Mouse (Mus musculus): ENCODE measurements at regions not wholly inside any gene's neighbourhood (a gene's known extent, or its start where the extent isn't known, plus 50 kb on each side); places are given as distances from the start of the nearest gene placed in this dataset.
A peak's percentile ranks its signal among the peaks of the same experiment; 100 is the strongest.
"Not testable (repeated sequence)": the region's sequence is repeated elsewhere in the genome, so short reads cannot be mapped to it uniquely, and the experiment has no call there.

- no peak overlapping the region for H3K9ac ChIP-seq
- H3K27me3 ChIP-seq = no peaks in the 10 kb centered on the region
- H3K36me3 ChIP-seq = no peaks in the 10 kb centered on the region
- no peak overlapping the region for H3K4me2 ChIP-seq
- H3K4me1 ChIP-seq (replicated peaks) = 0 out of 2 replicates have a peak, but pooled peaks cover 3% of the 10 kb centered on the region
- ATAC-seq (ENCODE audit: low FRiP score, low read depth) = no peak
- H3K27ac ChIP-seq (replicated peaks) = no peak overlapping the region
- no peak overlapping the region for H3K4me3 ChIP-seq
- WGBS = 91% methylated on average over 6 of the region's 6 CpGs
- no peaks in the 10 kb centered on the region for H3K9me3 ChIP-seq
Observed at GRCm38 (mm10) chr4:110093040-110093820, 115.4 kb downstream of the Dmrta2 start.

- H3K27me3 ChIP-seq = no peaks in the 10 kb centered on the region
- H3K36me3 ChIP-seq = no peaks in the 10 kb centered on the region
- 0 out of 2 replicates have a peak, but pooled peaks cover 3% of the 10 kb centered on the region for H3K4me1 ChIP-seq (replicated peaks)
- no peaks in the 10 kb centered on the region for H3K9me3 ChIP-seq
- ATAC-seq (ENCODE audit: low FRiP score, low read depth) = no peak
- H3K4me3 ChIP-seq = no peak overlapping the region
- H3K4me2 ChIP-seq = no peak overlapping the region
- H3K27ac ChIP-seq (replicated peaks) = no peak overlapping the region
- H3K9ac ChIP-seq = no peak overlapping the region
- 88% methylated on average over 1 of the region's 1 CpGs for WGBS
Observed at GRCm38 (mm10) chr4:110094541-110094940, 116.7 kb downstream of the Dmrta2 start.

DNA sequence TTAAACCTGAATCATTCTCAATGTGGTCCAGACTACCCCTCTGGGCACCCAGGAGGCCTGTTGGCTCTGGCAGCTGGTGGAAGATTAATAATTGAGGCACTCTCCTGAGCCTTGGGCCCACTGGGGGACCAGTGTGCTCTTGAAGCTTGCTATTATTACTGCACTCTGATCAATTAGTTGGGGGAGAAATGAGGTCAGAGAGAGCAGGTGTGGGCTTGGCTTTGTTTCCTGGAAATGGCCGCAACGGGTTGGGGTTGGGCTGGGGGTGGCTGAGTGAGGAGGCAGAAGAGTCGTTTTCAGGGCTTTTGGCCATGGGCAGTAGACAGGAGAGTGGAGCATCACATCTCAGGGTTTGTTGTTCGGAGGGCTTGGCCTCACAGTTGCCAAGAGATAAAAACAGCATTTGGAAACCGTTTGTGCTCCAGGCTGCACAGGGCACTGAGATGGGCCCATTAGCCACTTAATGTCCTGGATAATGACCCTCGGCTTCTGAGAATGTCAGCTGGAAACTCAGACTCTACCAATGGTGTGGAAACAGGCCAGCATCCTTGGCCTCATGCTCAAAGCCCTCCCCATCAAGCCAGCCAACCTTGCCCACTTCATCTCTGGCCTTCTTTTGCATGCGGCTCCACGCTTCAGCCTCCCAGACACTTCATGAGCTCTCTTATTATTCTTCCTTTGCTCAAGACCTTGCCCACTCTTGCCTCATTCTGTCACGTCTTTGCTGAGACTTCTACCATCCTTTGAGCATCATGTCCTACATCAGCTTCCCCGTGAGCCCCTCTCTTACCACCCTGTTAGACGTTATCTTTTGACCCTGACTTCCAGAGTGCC, 118.1 kb downstream of the Dmrta2 start:
- 63% methylated on average over 11 of the region's 11 CpGs for WGBS
- Histone ChIP-seq H3K36me3 (no peaks in the 10 kb centered on the region), H3K27ac (replicated peaks) (no peak overlapping the region), H3K9me3 (no peaks in the 10 kb centered on the region), H3K27me3 (no peaks in the 10 kb centered on the region), H3K4me2 (no peak overlapping the region), H3K4me1 (replicated peaks) (0 out of 2 replicates have a peak, but pooled peaks cover 3% of the 10 kb centered on the region), H3K9ac (no peak overlapping the region), H3K4me3 (no peak overlapping the region)
- peak; percentile 75 for ATAC-seq (ENCODE audit: low FRiP score, low read depth)

GRCm38 (mm10) chr4:110104119-110104518, 126.3 kb downstream of the Dmrta2 start:
- H3K9me3 ChIP-seq; H3K4me1 ChIP-seq (replicated peaks); H3K4me2 ChIP-seq; ATAC-seq (ENCODE audit: low FRiP score, low read depth); H3K36me3 ChIP-seq; H3K4me3 ChIP-seq; H3K27ac ChIP-seq (replicated peaks); H3K9ac ChIP-seq; H3K27me3 ChIP-seq: not testable (repeated sequence)
- 96% methylated on average over 7 of the region's 7 CpGs for WGBS

- no peaks in the 10 kb centered on the region for H3K9me3 ChIP-seq
- H3K9ac ChIP-seq = no peak overlapping the region
- no peaks in the 10 kb centered on the region for H3K27me3 ChIP-seq
- H3K4me3 ChIP-seq = no peak overlapping the region
- ATAC-seq (ENCODE audit: low FRiP score, low read depth) = no peak
- H3K27ac ChIP-seq (replicated peaks) = peak overlapping the region; percentile 49; the same call in 1 of the 2 replicates
- 74% methylated on average over 7 of the region's 7 CpGs for WGBS
- no peaks in the 10 kb centered on the region for H3K4me1 ChIP-seq (replicated peaks)
- H3K36me3 ChIP-seq = no peaks in the 10 kb centered on the region
- no peak overlapping the region for H3K4me2 ChIP-seq
Observed at GRCm38 (mm10) chr4:110106620-110107243, 128.9 kb downstream of the Dmrta2 start.

- Histone ChIP-seq H3K9ac (no peak overlapping the region), H3K36me3 (no peaks in the 10 kb centered on the region), H3K27ac (replicated peaks) (peak overlapping the region; percentile 80; the same call in 1 of the 2 replicates), H3K9me3 (no peaks in the 10 kb centered on the region), H3K27me3 (no peaks in the 10 kb centered on the region), H3K4me1 (replicated peaks) (peaks cover 18% of the 10 kb centered on the region), H3K4me3 (no peak overlapping the region), H3K4me2 (no peak overlapping the region)
- 42% methylated on average over 9 of the region's 9 CpGs for WGBS
- no peak for ATAC-seq (ENCODE audit: low FRiP score, low read depth)
Observed at GRCm38 (mm10) chr4:110119438-110119837, 141.6 kb downstream of the Dmrta2 start.

- Histone ChIP-seq H3K4me1 (replicated peaks) (peaks cover 18% of the 10 kb centered on the region), H3K9me3 (no peaks in the 10 kb centered on the region), H3K27ac (replicated peaks) (peak overlapping the region; percentile 80), H3K4me2 (no peak overlapping the region), H3K27me3 (no peaks in the 10 kb centered on the region), H3K9ac (no peak overlapping the region), H3K36me3 (no peaks in the 10 kb centered on the region), H3K4me3 (no peak overlapping the region)
- ATAC-seq (ENCODE audit: low FRiP score, low read depth) = no peak
- WGBS = 44% methylated on average over 3 of the region's 3 CpGs
Observed at GRCm38 (mm10) chr4:110119874-110120273, 142.0 kb downstream of the Dmrta2 start.

DNA sequence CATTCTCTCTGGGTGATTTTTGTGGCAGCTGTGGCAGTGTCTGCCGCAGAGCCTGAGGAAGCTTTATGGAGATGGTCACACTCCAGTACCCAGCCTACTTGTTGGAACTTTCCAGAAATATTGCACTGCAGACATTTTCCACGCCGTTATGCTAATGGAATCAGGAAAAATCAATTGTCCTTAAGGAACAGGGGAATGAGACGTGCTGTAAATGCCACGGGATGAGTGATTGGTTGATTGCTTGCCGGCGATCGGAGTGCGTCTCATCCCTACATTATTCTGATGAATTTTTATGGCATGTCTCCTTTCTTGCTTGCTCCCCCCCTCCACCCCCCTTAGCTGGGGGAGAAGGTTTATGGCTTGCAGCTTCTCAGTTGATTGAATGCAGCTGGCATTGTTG, 142.9 kb downstream of the Dmrta2 start:
- Histone ChIP-seq H3K27ac (replicated peaks) (peak overlapping the region; percentile 80), H3K4me3 (no peak overlapping the region), H3K9me3 (no peaks in the 10 kb centered on the region), H3K36me3 (no peaks in the 10 kb centered on the region), H3K4me1 (replicated peaks) (peaks cover 18% of the 10 kb centered on the region), H3K9ac (no peak overlapping the region), H3K27me3 (no peaks in the 10 kb centered on the region), H3K4me2 (peak overlapping the region; percentile 22)
- WGBS = 37% methylated on average over 9 of the region's 9 CpGs
- peak; percentile 75 for ATAC-seq (ENCODE audit: low FRiP score, low read depth)

DNA sequence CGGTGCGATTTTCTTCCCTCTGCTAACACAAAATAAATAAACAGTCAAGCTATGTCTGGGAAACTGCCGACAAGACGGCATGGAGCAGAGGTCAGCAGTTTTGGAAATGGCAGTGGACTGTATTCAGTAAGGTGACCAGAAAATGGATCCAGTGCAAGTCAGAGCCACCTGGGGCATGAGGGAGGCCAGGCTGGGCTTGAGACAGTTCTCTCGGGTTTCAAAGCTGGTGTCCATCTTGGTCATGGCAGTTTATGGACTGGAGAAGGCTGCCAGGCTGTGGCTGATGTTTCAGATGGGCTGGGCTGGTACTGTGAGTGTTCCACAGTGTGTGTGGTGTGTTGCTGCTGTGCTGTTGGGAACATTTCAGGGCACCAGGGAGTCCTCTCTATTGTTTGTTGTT, 143.6 kb downstream of the Dmrta2 start:
- Histone ChIP-seq H3K27ac (replicated peaks) (peak overlapping the region; percentile 80), H3K4me1 (replicated peaks) (peaks cover 18% of the 10 kb centered on the region), H3K27me3 (no peaks in the 10 kb centered on the region), H3K4me2 (peak overlapping the region; percentile 22; the same call in 1 of the 2 replicates), H3K9me3 (no peaks in the 10 kb centered on the region), H3K36me3 (no peaks in the 10 kb centered on the region), H3K4me3 (no peak overlapping the region), H3K9ac (no peak overlapping the region)
- 26% methylated on average over 5 of the region's 5 CpGs for WGBS
- ATAC-seq (ENCODE audit: low FRiP score, low read depth) = peak; percentile 13; the same call in 1 of the 2 replicates

DNA sequence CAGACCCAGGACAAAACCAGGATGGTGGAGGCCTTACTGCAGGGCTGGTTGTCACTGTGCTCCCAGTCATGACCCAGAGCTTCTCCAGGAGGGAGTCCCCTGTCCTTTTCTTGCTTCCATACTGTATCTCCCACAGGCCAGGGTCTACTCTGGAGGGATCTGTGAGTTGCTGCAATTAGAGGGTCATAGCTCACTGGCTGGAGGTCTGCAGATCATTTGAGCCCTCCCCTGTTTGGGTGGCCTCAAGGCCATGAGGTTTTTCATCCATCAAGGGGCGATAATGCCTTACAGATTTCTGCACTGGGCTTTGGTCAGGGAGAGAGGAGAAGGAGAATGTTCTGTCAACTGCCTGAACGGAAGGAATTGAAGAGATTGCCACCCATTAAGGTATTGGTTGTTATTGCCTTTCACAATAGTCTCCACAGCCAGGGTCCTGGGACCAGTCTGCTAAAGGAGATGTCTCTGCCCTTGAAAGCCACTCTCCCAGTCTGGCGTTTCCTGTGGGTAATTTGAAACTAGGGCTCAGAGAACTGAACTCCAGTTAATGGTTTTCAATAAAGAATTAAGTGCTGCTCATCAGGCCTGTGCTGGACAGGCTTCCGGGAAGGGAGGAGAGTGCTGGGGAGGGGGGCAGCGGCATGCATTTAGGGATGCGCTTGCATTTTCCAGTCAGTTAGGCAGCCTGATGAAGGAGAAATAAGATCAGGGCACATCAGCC, 147.4 kb downstream of the Dmrta2 start:
- Histone ChIP-seq H3K27ac (replicated peaks) (no peak overlapping the region), H3K4me3 (no peak overlapping the region), H3K4me2 (no peak overlapping the region), H3K9ac (no peak overlapping the region), H3K9me3 (no peaks in the 10 kb centered on the region), H3K36me3 (no peaks in the 10 kb centered on the region), H3K27me3 (no peaks in the 10 kb centered on the region), H3K4me1 (replicated peaks) (peaks cover 19% of the 10 kb centered on the region)
- WGBS = 36% methylated on average over 6 of the region's 6 CpGs
- ATAC-seq (ENCODE audit: low FRiP score, low read depth) = no peak

GRCm38 (mm10) chr4:110127941-110128520, 150.2 kb downstream of the Dmrta2 start:
- H3K27me3 ChIP-seq = no peaks in the 10 kb centered on the region
- H3K4me2 ChIP-seq = no peak overlapping the region
- WGBS = 72% methylated on average over 3 of the region's 3 CpGs
- no peak overlapping the region for H3K27ac ChIP-seq (replicated peaks)
- no peak for ATAC-seq (ENCODE audit: low FRiP score, low read depth)
- no peak overlapping the region for H3K4me3 ChIP-seq
- peaks cover 6% of the 10 kb centered on the region; the same call in 1 of the 2 replicates for H3K4me1 ChIP-seq (replicated peaks)
- H3K9me3 ChIP-seq = no peaks in the 10 kb centered on the region
- H3K36me3 ChIP-seq = no peaks in the 10 kb centered on the region
- no peak overlapping the region for H3K9ac ChIP-seq
